Mouse (Mus musculus) left cerebral cortex, postnatal 4 days (tissue): ENCODE data around the gene Axdnd1. TPM values are rescaled to one million over a fixed set of nuclear protein-coding genes. Genes with fewer than 3 reads are reported as not detected.
"Not testable (repeated sequence)": the region's sequence is repeated elsewhere in the genome, so short reads cannot be mapped to it uniquely, and the experiment has no call there.

Experiments
- DNase-seq: peaks from one replicate; pipeline ENCODE4 v3.0.0-alpha.2; 2022
- intact Hi-C: fragments of 180-260 bp; cut with DNase I; formaldehyde crosslinking; loops from one replicate; pipeline ENCODE4 v1.15.1; 2025
- total RNA-seq, 2 experiments: library from RNA; stranded (reverse); gene quantifications; 2 replicates each; pipeline ENCODE4 v1.2.3; 2021

Axdnd1 gene
- total RNA-seq, 2 experiments from 2014 or later, result 0.85 to 1.8 TPM

- intact Hi-C loops, result no loop called here
- no peak for DNase-seq
Observed at GRCm38 (mm10) chr1:156345633-156346032, 75.3 kb downstream of the Axdnd1 start.

DNA sequence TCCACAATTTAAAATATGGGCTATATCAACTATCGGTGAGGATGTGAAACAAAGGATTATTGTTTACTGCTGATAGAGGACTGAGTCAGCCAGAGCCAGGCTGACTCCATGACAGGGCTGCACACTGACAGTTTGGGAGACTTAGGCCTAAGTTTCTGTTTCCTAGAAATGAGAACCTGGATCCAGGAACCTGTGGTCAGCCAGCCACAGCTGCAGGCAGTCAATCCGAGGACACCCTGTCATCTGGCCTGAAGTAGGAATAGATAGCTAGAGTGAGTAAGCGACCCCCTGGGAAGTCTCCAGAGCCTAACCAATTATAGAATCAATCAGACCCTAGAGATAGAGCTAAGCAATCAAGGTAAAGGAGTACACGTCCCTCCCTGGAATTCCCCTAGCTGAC lies 76.5 kb downstream of the Axdnd1 start:
- no peak for DNase-seq
- intact Hi-C loops, result no loop called here

DNA sequence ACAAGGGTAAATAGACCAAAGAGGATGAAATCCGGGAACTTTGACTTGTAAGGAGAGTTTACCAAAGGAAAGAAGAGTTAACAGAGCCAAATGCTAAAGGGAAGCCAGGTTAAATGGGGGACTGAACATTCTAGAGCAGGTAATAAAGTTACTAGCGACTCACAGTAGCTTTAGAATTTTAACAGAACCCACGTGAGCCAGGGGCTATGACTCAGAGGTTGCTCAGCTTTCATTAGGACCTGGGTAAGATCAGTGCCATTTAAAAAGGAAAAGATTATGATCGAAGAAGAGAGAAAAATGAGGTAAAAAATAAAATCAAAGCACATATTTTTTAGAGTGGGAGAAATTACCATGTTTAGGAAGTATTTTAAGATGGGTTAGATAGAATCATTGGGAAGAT lies 80.1 kb downstream of the Axdnd1 start:
- DNase-seq, result no peak
- intact Hi-C loops, result no loop called here

DNA sequence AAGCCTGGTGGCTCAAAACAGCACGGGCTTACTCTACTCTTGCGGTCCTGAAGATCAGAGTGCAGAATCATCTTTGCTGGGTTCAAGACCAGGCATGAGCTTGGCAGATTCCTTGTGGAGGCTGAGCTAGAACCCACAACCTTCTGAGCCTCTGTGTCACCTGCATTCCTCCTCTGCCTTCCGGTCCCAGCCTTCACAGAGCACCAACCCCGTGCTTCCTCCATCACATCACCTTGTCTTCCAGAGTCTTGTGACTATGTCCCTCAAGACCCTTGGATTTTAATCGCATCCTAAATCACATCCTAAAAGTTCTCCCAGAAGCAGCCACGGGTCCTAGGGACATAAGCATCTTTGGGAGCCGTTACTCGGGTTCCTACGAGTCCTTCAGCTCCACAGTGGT lies 97.8 kb downstream of the Axdnd1 start:
- DNase-seq, result no peak
- intact Hi-C loops, result no loop called here

DNA sequence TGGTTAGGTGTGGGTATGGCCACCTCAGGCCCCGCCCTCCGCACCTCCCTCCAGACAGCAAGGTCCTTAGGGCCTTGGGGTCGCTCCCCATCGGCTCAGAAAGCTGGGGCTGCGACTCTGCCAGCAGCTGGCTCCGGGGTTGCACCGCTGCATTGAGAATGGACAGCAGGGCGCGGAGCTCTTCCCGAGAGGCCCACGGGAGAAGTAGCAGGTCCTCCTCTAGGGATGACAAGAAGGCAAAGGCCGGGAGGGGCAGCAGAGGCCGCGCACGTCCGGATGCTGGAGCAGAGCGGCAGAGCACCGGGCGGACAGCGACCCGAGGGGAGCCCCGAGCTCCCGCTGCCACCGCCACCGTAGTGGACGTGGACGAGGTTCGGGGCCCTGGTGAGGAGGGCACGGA lies 110.3 kb downstream of the Axdnd1 start, which contains the start of gene Nphs2:
Gene Nphs2 (plus strand): TSS at position 98 of the 400 bp plus-strand sequence.
- no peak for DNase-seq
- intact Hi-C loops, result no loop called here

- intact Hi-C loops, result no loop called here
- no peak for DNase-seq
Observed at GRCm38 (mm10) chr1:156308595-156308994, 112.4 kb downstream of the Axdnd1 start.

- intact Hi-C loops, result no loop called here
- DNase-seq, result peak; percentile 39
Observed at GRCm38 (mm10) chr1:156302911-156303749, 117.8 kb downstream of the Axdnd1 start, which contains the start of gene Tdrd5. Tdrd5 (minus strand) TSS chr1:156303664.

GRCm38 (mm10) chr1:156290016-156290415 lies 130.9 kb downstream of the Axdnd1 start:
- intact Hi-C loops, result no loop called here
- no peak for DNase-seq

DNA sequence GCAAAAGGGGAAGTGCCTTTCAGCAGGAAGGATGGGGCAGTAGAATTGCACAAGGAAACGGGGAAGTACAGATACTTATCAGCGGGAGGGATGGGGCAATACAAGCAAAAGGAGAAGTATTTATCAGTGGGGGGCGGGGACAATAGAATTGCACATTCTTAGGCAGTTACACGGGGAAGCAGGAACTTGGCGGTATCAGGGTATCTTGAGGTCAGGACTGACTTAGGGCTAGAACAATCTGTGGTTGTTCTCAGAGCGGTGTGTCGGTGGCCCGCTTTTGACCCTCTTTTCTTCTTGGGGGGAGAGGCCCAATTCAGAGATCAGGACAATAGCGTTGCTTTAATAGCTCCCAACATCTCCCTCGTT lies 131.8 kb downstream of the Axdnd1 start:
- intact Hi-C loops, DNase-seq: not testable (repeated sequence)

- DNase-seq, result no peak
- intact Hi-C loops, result no loop called here
Observed at GRCm38 (mm10) chr1:156288556-156289221, 132.3 kb downstream of the Axdnd1 start.

GRCm38 (mm10) chr1:156285541-156285896 lies 135.4 kb downstream of the Axdnd1 start:
- DNase-seq, result no peak

GRCm38 (mm10) chr1:156284851-156285540 lies 136.0 kb downstream of the Axdnd1 start:
- intact Hi-C loops, result no loop called here
- no peak for DNase-seq

More at GRCm38 (mm10) chr1:156285541-156285896, 135.4 kb downstream of the Axdnd1 start:
- intact Hi-C loops, result no loop called here

DNA sequence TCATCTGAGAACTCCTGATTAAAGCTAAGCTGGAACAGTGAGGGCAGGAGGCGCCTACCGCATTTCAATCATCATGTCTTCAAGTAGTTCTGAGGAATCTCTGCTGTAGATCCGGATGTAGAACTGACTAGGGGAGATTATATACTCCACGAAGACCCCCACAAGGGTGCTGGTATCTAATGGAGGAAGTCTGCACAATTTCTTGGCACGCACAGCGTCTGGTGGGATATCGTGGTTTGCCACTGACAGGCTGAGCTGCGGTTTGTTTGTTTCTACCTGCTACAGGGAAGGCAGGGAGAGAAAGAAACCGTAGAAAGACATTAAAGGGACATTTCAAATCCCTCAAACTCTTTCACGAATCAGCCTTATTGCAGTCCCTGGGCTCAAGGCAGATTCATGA lies 136.8 kb downstream of the Axdnd1 start:
- DNase-seq, result no peak
- intact Hi-C loops, result no loop called here

DNA sequence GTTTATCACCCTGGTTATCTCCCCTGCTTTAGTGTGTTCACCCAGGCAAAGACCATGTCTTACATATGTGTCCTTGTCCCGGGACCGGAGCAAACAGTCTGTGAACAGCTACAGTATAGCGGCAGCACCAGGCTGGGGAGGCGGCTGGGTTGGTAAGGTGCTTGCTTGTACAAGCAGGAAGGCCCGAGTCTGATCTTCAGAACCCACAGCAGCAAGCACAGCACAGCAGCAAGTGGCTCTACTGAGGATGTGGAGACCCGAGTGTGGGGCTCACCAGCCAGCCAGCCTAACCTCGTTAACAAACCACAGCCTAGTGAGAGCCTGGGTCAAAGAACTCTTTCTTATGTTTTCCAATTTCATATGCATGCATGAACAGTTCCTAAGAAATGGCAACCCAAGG lies 140.8 kb downstream of the Axdnd1 start:
- intact Hi-C loops, result no loop called here
- DNase-seq, result no peak

- no peak for DNase-seq
- intact Hi-C loops, result no loop called here
Observed at GRCm38 (mm10) chr1:156273647-156274046, 147.3 kb downstream of the Axdnd1 start.

Other genes starting within 250 kb of the Axdnd1 start
- gene Fam163a, start 216.1 kb downstream of the Axdnd1 start, total RNA-seq, result 1 to 10 TPM; 4.6 to 6.1 TPM
- 1 to 10 TPM; 3.5 to 3.7 TPM for gene Tdrd5, start 117.5 kb downstream of the Axdnd1 start, total RNA-seq
- gene Nphs2, start 110.4 kb downstream of the Axdnd1 start, total RNA-seq, result 1 to 10 TPM in 1 of 2 experiments, under 1 TPM in 1; 0.97 to 1.1 TPM
- 100 to 1,000 TPM; 562 to 582 TPM for gene Gm2000, start 55.1 kb downstream of the Axdnd1 start, total RNA-seq
- 10 to 100 TPM; 27.5 to 30.2 TPM for gene Soat1, start 53.2 kb upstream of the Axdnd1 start, total RNA-seq
- gene Gm10031, start 102.9 kb upstream of the Axdnd1 start, total RNA-seq, result 10 to 100 TPM; 50.2 to 54.7 TPM
- gene Abl2, start 137.6 kb upstream of the Axdnd1 start, total RNA-seq, result 10 to 100 TPM; 58.2 to 60.2 TPM